Mouse (Mus musculus) olfactory bulb, adult 2 months (tissue): ENCODE results near the gene Rpl28. TPM values are rescaled to one million over a fixed set of nuclear protein-coding genes. Genes with fewer than 3 reads are reported as not detected.
"Not testable (repeated sequence)": the region's sequence is repeated elsewhere in the genome, so short reads cannot be mapped to it uniquely, and the experiment has no call there.

Experiments used
- H3K27ac ChIP-seq: fragments of 200-500 bp; 2 replicates; pipeline ENCODE4 v1.5.1; 2012; ENCODE audit warnings: low read depth, low read length; ENCODE audit not compliant: insufficient read depth
- H3K4me1 ChIP-seq: fragments of 200-500 bp; 2 replicates; pipeline ENCODE4 v1.6.1; 2012; ENCODE audit warnings: low read length; ENCODE audit not compliant: control insufficient read depth, insufficient read depth
- H3K4me3 ChIP-seq: fragments of 200-500 bp; 2 replicates; pipeline ENCODE4 v1.5.1; 2012; ENCODE audit warnings: mild to moderate bottlenecking, low read depth, low read length, moderate library complexity; ENCODE audit not compliant: insufficient read depth
- CTCF ChIP-seq: fragments of 200-500 bp; IDR thresholded peaks from 2 replicates; pipeline ENCODE4 v1.5.1; 2012; ENCODE audit warnings: low read depth, mild to moderate bottlenecking, low read length, moderate library complexity; ENCODE audit not compliant: insufficient read depth
- POLR2A ChIP-seq: fragments of 200-500 bp; IDR thresholded peaks from 2 replicates; pipeline ENCODE4 v1.6.1; 2012; ENCODE audit warnings: mild to moderate bottlenecking, low read depth, low read length, moderate library complexity; ENCODE audit not compliant: insufficient read depth
- WGBS: fragments of 180-500 bp; shearing (Covaris S2); methylation state at CpG from one replicate; pipeline ENCODE4 v1.1.7; 2018; 5-methylcytosine and 5-hydroxymethylcytosine counted together
- polyA plus RNA-seq: library from polyadenylated mRNA; stranded (reverse); fragments of >200 nt; gene quantifications from 2 replicates; pipeline ENCODE4 v1.2.4, GENCODE M21; 2012; ENCODE audit warnings: low replicate concordance; ENCODE audit not compliant: missing spikeins, insufficient read depth, insufficient read length

Gene Rpl28
- polyA plus RNA-seq, 1 experiment: not detected

- Histone ChIP-seq H3K27ac (no peak overlapping the region), H3K4me3 (no peak overlapping the region), H3K4me1 (no peaks in the 10 kb centered on the region)
- TF ChIP-seq POLR2A (no peak), CTCF (no peak)
Observed at GRCm38 (mm10) chr7:4802247-4802646, 9.6 kb downstream of the Rpl28 start.

- Histone ChIP-seq H3K4me1 (peaks cover 8% of the 10 kb centered on the region), H3K4me3 (no peak overlapping the region), H3K27ac (no peak overlapping the region)
- WGBS: 86% methylated on average over 7 of the region's 7 CpGs
- TF ChIP-seq CTCF (no peak), POLR2A (no peak)
Observed at GRCm38 (mm10) chr7:4806716-4807115, 14.0 kb downstream of the Rpl28 start.

GRCm38 (mm10) chr7:4811131-4811530, 18.5 kb downstream of the Rpl28 start:
- H3K27ac ChIP-seq: not testable (repeated sequence)
- WGBS: 27% methylated on average over 10 of the region's 10 CpGs

GRCm38 (mm10) chr7:4811842-4812302, 19.2 kb downstream of the Rpl28 start:
- TF ChIP-seq POLR2A: no peak
- no peak for TF ChIP-seq CTCF
- Histone ChIP-seq H3K27ac (peak overlapping the region; percentile 97; the same call in 1 of the 2 replicates), H3K4me1 (peaks cover 10% of the 10 kb centered on the region), H3K4me3 (peak overlapping the region; percentile 94)
- whole genome bisulfite sequencing: 2% methylated on average over 28 of the region's 36 CpGs

More at GRCm38 (mm10) chr7:4811131-4811530, 18.5 kb downstream of the Rpl28 start:
- Histone ChIP-seq H3K4me1 (peaks cover 10% of the 10 kb centered on the region), H3K4me3 (peak overlapping the region; percentile 94)

- under 1% methylated on average over 62 of the region's 62 CpGs for WGBS
- TF ChIP-seq CTCF (no peak), POLR2A (peak; percentile 84)
- Histone ChIP-seq H3K4me3 (peak within 1 kb of the TSS; percentile 94), H3K27ac (peak within 1 kb of the TSS; percentile 97), H3K4me1 (peaks cover 10% of the 10 kb centered on the region)
Observed at GRCm38 (mm10) chr7:4812303-4813104, 19.8 kb downstream of the Rpl28 start, which contains the start of gene Ube2s. Gene Ube2s, minus strand, starts transcription at chr7:4812590.

- Histone ChIP-seq H3K27ac (peak overlapping the region; percentile 91), H3K4me1 (peaks cover 10% of the 10 kb centered on the region), H3K4me3 (peak overlapping the region; percentile 53)
- no peak for TF ChIP-seq POLR2A
- WGBS: 23% methylated on average over 8 of the region's 8 CpGs
Observed at GRCm38 (mm10) chr7:4813105-4813791, 20.6 kb downstream of the Rpl28 start.

- Histone ChIP-seq H3K4me3 (no peak overlapping the region), H3K27ac (no peak overlapping the region)
Observed at GRCm38 (mm10) chr7:4816559-4816958, 23.9 kb downstream of the Rpl28 start.

GRCm38 (mm10) chr7:4820925-4821324, 28.3 kb downstream of the Rpl28 start:
- H3K4me3 ChIP-seq, H3K4me1 ChIP-seq, H3K27ac ChIP-seq: not testable (repeated sequence)
- WGBS: 90% methylated on average over 7 of the region's 7 CpGs

More at GRCm38 (mm10) chr7:4816559-4816958, 23.9 kb downstream of the Rpl28 start:
- peaks cover 3% of the 10 kb centered on the region; the same call in 1 of the 2 replicates for H3K4me1 ChIP-seq
- TF ChIP-seq POLR2A (no peak), CTCF (no peak)

GRCm38 (mm10) chr7:4821690-4822089, 29.0 kb downstream of the Rpl28 start:
- Histone ChIP-seq H3K4me3 (no peak overlapping the region), H3K4me1 (no peaks in the 10 kb centered on the region), H3K27ac (no peak overlapping the region)
- 50% methylated on average over 4 of the region's 4 CpGs for WGBS
- TF ChIP-seq CTCF: no peak
- no peak for TF ChIP-seq POLR2A
